Mouse (Mus musculus): ENCODE measurements at regions not wholly inside any gene's neighbourhood (a gene's known extent, or its start where the extent isn't known, plus 50 kb on each side); places are given as distances from the start of the nearest gene placed in this dataset.

- TF ChIP-seq CTCF (IDR thresholded peaks at IDR 0.05; ENCODE audit: low read depth) = no peak
- no peak for TF ChIP-seq EP300 (IDR thresholded peaks at IDR 0.05; ENCODE audit: low read depth)
These were observed 87.6 kb upstream of the Plekhg1 start for GRCm38 (mm10) chr10:3652522-3652921.
